Mouse (Mus musculus): Measurements from ENCODE around the gene Mctp2. TPM values are rescaled to one million over a fixed set of nuclear protein-coding genes. Genes with fewer than 3 reads are reported as not detected.
A peak's percentile ranks its signal among the peaks of the same experiment; 100 is the strongest.

Gene Mctp2
- total RNA-seq, 2 experiments from 2014 or later: 1.3 to 1.8 TPM

GRCm38 (mm10) chr7:72181651-72182050 is 124.8 kb downstream of the Mctp2 start:
- DNase-seq (ENCODE audit: low spot score in 2 of 2): no peak

DNA sequence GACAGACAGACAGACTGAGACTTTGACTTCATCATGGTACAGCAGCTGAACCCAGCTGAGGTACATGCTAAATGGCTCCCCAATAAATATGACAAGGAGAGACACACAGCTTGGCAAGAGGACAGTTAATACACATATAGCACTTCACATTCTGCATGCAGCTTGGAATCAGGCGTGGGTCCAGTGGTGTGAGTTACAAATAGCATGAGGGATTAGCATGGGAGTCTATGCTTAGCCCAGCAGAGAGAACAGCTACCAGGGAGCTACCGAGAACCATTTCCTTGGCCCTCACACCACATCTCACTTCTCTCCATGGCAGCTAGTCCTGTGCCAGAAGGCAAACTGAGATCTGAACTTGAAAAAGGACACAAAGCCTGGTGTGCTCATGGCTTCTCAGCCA is 137.1 kb downstream of the Mctp2 start:
- no peak for DNase-seq (ENCODE audit: low spot score in 2 of 2)

DNA sequence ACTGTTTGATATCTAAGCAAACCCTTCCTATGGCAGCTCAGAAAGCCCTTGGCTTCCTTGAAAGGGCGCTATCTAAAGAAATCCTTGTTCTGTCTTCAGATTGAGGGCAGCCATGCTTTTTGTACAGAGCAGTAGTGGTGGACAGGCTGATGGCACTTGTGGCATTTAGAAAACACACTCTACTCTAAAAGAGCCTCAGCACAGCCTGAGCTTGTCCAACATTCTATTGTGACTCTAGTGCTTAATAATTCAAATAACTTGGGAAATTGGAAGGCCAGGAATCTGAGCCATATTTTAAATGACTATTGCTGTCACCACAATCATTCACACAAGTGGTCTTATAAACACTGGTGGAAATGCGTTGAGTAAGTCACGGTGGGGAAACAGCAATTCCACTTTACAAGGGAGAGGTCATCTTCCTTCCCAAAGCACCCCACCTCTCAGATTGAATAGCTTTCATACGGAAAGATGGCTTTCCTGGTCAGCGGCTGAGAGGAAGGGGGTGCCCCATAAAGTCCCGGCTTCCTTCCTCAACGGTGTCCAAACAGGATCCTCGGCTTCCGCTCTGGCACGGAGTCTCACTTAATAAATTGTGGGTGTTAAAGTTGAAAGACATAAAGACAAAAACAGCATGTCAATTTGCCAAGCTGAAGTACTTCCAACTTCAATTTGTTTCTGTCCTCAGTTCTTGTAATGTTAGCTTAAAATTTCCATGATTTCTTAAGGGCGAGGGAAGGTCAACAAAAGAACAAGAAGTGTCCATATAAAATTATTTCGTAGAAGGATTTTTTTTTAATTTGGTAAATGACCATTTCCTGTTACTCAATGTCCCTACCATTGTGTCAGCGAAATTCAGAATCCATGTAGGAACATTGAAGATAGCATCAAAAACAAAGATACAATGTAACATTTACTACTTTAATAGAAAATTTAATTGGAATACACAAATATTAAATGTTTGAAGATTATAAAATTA is 140.4 kb downstream of the Mctp2 start:
- no peak for DNase-seq (ENCODE audit: low spot score in 2 of 2)

DNA sequence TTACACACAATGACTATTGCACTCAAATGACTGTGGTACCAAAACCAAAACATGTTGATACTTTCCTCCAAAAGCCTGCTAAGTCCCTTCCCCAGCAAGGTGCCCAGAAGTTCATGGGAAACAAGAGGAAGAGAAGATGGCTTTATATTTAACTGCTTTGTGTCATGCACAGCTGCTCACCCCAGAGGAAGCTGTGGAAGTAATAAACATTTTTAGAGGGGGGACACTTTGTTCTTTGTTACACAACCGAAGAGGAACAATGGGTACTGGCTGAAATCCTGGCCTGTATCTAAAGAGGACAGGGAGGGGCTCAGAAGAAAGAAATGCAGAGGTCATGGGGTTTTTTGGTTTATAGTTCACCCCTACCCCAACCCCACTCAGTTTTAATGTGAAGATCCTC is 144.2 kb downstream of the Mctp2 start:
- no peak for DNase-seq (ENCODE audit: low spot score in 2 of 2)

- DNase-seq (ENCODE audit: low spot score in 2 of 2): no peak
These were observed 146.8 kb downstream of the Mctp2 start for GRCm38 (mm10) chr7:72159513-72160063.

- DNase-seq (ENCODE audit: low spot score in 2 of 2): no peak
These were observed 155.4 kb downstream of the Mctp2 start for GRCm38 (mm10) chr7:72150799-72151708.

DNA sequence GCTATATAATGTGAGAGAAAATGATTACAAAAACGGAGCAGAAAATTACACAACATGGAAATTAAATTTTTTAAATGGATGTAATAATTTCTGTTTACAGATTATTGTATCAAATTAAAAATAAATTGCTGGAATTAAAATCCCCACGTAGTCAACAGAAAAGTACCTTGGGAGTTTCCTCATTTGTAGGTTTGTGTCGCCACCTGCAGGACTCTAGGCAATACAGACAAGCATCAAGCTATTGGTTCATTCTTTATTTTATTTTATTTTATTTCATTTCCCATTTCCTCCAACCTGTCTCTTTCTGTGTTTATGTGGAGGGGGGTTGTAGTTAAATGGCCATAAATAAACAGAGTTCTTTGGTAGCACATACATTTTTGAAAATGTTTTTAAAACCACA is 157.3 kb downstream of the Mctp2 start:
- DNase-seq (ENCODE audit: low spot score in 2 of 2): peak; percentile 19 to 61

GRCm38 (mm10) chr7:72146849-72147248 is 159.6 kb downstream of the Mctp2 start:
- no peak for DNase-seq (ENCODE audit: low spot score in 2 of 2)

DNA sequence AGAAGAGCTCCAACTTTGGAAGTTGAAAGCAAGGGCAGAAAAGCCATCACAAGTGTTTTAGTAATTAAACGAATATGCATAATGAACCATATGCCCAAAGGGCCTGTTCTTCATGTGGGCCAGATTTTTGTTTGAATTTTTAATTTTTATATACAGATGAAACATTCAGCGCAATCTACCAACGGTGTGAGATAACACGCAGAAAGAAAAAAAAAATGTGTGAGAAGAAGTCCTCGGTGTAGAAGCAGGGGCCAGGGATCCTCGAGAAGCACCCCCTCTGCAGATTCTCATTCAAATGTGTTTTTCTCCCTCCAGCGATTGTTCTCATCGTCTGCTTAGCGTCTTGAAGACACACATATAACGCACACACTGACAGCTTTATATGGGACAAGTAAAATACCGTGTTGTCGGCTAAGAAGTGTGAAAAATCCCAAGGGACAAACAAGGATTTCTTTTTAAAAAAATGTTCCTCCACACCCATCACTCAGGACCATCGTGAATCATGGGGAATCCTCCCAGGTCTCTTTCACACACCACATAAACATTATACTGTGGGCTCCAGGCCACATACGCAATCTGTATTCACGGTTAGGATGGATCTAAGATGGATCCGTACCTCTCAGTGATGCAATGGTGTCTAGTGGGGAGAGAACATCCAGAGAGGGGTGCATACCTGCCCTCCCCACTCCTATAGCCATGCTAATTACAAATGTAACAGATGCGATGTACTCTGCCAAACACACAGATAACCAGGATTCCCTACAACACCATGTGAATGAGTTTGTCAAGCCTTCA is 160.5 kb downstream of the Mctp2 start:
- no peak for DNase-seq (ENCODE audit: low spot score in 2 of 2)

DNA sequence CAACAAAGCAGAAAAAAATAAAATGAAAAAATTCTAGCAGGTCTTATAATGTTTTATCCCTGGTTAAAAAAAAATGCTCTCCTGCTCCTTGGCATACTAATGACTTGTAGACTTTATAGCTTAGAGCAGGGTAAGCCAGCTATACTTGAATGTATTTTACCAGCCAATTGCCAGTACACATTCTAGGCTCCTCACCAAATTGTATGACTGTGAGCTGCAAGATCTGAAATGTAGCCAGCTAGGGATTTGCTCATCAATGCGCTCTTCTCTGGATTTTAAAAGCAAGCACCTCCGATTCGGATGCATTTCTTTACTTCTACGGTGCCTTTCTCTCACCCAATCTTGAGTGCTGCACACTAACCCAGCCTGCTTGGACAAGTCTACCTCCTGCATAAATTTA is 167.7 kb downstream of the Mctp2 start:
- DNase-seq (ENCODE audit: low spot score in 2 of 2): no peak

DNA sequence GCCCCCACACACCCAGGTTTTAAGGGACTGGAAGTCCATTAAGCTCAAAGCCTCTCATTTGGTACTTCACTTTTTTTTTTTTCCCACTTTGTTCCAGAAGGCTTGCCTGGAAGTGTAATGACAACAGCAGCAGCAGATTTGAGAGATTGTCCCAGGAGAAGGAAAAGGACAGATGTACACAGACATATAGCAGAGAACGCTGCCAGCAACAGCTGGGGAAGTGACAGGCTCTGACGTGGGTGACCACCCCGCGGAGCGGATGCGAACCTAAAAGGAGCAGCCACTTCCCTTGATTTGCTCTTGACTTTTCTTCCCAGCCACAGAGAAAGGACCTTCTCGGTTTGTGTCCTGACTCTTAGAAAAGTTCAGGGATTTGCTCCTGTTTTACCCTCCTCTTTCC is 185.4 kb downstream of the Mctp2 start:
- DNase-seq (ENCODE audit: low spot score in 2 of 2): no peak

DNA sequence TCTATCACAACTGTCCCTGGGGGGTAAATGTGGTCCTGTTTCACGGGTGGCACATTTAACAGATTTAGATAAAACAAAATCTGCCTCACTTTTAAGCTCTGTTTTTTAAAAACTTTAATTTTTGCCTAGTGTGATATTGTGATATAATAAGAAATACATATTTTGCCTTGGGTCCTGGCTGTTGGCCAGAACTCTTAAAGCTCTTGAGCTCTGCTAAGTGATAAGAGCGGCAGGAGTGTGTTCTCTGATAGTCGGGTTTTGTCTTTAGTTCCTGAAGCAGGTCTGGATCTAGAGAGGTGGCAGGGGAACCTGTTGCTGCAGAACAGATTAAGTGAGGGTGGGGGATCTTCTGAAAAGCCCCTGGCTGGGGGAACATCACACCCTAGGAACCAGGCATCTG is 186.7 kb downstream of the Mctp2 start:
- DNase-seq (ENCODE audit: low spot score in 2 of 2): no peak

DNA sequence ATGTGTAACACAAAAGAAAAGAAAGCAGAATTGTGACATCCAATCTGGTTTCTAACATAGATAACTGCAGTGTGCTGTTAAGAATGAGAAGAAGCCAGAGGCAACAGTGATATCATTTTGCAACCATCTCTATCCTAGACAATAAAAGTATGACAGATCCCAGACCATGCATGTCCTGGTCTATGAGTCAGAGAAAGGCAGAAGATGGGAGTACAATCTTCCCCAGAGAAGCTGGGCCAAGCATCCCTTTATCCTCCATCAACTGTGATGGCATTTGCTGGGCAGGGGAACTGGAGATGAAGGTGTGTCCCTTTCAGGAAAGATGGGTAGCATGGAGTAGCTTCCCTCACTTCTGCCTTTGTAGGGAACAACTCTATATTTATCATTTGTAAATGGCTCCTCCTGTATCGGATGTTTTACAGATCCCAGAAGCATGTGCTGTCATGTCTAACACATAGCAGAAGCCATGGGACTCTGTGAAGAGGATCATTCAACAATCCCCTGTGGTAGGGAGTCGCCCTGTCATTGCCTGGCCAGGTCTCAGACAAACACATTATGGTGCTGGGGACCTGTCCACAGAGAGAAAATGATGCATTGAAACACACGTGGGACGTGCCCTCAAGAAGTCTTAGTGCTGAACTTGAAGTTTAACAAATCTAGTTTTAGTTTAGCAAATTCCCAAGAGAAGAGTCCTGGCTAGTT is 188.9 kb downstream of the Mctp2 start:
- DNase-seq (ENCODE audit: low spot score in 2 of 2): no peak

DNA sequence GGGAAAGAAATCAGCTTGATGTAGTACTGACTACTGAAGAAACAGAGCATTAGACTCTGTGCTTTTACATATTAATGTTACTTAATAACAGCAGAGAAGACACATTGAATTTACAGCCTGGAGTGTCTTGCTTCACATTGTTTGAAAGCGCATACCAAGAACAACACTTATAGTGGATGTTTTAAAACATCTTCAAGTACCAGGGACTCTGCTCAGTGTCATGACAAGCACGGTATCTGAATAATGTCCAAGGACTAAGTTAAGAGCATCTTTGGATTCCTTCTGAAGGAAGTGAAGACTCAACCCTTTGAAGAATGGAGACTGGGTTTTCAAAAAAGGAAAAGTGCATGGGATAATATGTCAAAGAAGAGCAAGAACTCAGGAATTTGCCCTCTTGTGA is 191.3 kb downstream of the Mctp2 start:
- no peak for DNase-seq (ENCODE audit: low spot score in 2 of 2)

GRCm38 (mm10) chr7:72110578-72110977 is 195.8 kb downstream of the Mctp2 start:
- no peak for DNase-seq (ENCODE audit: low spot score in 2 of 2)

DNA sequence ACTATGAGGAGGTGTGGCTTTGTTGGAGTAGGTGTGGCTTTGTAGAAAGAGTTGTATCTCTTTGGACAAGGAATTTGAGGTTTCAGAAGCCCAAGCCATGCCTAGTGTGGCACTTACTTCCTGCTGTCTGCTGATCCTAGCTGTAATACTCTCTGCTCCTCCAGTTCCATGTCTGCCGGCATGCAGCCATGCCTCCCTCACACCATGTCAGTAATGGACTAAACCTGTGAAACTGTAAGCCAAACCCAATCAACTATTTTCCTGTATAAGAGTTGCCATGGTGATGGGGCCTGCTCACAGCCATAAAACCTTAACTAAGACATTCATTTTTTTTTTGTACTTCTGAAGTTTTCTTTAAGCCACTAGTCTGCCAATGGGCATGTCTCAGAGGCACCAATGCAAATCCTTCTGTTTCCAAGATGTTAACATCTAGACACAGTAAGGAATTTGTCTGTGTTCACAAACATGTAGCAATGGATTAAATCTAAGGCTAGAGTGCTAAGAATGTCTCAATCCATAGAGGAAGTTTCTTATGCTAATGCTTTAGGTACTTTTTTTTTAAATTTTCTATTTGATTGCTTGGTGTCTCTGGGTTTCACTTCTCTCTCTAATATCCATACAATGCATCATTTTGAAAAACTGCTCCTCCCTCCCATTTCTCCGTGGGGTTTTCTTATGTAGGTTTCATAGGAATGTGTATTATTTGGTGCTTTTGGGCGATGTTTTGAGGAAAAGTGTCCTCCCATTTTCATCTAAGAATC is 197.6 kb downstream of the Mctp2 start:
- no peak for DNase-seq (ENCODE audit: low spot score in 2 of 2)

GRCm38 (mm10) chr7:72104170-72104569 is 202.2 kb downstream of the Mctp2 start:
- DNase-seq (ENCODE audit: low spot score in 2 of 2): no peak

- no peak for DNase-seq (ENCODE audit: low spot score in 2 of 2)
These were observed 202.8 kb downstream of the Mctp2 start for GRCm38 (mm10) chr7:72103654-72104053.

- DNase-seq (ENCODE audit: low spot score in 2 of 2): no peak
These were observed 205.7 kb downstream of the Mctp2 start for GRCm38 (mm10) chr7:72100683-72101082.
